Mouse (Mus musculus) layer of hippocampus, adult 2 months (tissue): Measurements from ENCODE around the gene Fads2. TPM values are rescaled to one million over a fixed set of nuclear protein-coding genes. Genes with fewer than 3 reads are reported as not detected.

Experiments
- DNase-seq, 2 experiments: peaks; one replicate each; pipeline ENCODE4 v3.0.0; 2022; ENCODE audit warnings: low spot score in 2 of 2
- H3K27ac ChIP-seq: fragments of 200-600 bp; 2 replicates; pipeline ENCODE4 v1.8.1; 2022
- H3K4me3 ChIP-seq: fragments of 200-600 bp; 2 replicates; pipeline ENCODE4 v1.8.1; 2022; ENCODE audit warnings: mild to moderate bottlenecking
- CTCF ChIP-seq: fragments of 200-600 bp; conservative IDR thresholded peaks from 2 replicates; pipeline ENCODE4 v1.8.1; 2022; ENCODE audit warnings: antibody characterized with exemption, mild to moderate bottlenecking, moderate library complexity
- total RNA-seq, 2 experiments: library from RNA; stranded (reverse); gene quantifications; 2 replicates each; pipeline ENCODE4 v1.2.3; 2021

Fads2 gene
- total RNA-seq, 2 experiments from 2014 or later = 147 to 152 TPM

DNA sequence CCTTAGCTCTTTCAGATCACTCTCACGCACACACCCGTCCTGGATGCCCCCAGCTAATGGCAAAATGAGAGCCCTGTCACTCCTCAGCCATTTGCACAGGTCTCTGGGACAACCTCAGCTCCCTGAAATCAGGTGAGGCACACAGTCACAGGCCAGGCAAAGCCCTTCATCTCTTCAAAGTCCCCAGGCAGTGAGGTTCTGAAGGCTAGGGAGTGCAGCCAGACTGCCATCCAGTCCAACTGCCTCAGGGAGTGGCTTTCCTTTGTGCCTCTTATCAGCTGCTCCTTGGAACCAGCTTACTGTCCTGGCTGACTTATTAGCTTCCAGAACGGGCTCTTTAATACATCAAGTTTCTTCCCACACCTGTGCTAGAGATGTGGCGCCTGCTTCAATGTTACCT, 6.9 kb downstream of the Fads2 start:
- Histone ChIP-seq H3K4me3 (no peak overlapping the region), H3K27ac (no peak overlapping the region)
- no peak for DNase-seq
- TF ChIP-seq CTCF = no peak

DNA sequence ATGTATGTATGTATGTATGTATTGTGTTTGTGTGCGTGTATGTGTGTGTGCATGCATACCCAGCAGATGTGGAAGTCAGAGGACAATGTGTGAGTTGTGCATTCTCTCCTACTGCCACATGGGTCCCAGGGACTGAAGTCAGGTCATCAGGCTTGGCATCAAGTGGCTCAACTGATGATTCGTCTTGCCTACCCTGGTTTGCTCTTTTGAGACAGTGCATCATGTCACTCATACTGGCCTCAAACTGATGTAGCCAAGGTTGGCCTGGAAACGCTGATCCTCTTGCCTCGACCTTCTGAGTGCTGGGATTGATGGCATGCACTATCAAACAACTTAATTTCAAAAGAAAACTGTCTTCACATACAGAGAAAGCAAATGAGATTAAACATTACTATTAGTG, 7.7 kb downstream of the Fads2 start:
- Histone ChIP-seq H3K4me3 (no peak overlapping the region), H3K27ac (no peak overlapping the region)
- no peak for DNase-seq
- no peak for TF ChIP-seq CTCF

DNA sequence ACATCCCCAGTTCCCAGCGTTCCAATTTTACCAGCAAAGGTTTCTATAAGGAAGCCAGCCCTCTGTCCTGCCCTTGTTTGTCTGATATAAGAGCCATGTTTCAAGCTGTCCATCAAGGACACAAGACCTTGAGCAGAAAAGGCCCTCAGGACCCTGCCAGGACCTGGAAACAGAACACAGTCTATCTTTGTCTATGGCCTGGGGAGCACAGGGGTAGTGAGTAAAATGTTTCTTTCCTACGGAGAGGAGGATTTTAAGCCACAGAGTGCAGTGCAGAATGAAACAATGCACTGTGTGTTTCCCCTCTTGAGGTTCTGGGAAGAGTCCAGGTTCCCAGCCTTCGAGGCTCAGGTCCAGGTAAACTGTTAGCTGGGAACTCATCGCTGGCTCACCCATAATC, 14.6 kb downstream of the Fads2 start:
- Histone ChIP-seq H3K27ac (peak overlapping the region; percentile 57), H3K4me3 (no peak overlapping the region)
- no peak for DNase-seq
- TF ChIP-seq CTCF = no peak

DNA sequence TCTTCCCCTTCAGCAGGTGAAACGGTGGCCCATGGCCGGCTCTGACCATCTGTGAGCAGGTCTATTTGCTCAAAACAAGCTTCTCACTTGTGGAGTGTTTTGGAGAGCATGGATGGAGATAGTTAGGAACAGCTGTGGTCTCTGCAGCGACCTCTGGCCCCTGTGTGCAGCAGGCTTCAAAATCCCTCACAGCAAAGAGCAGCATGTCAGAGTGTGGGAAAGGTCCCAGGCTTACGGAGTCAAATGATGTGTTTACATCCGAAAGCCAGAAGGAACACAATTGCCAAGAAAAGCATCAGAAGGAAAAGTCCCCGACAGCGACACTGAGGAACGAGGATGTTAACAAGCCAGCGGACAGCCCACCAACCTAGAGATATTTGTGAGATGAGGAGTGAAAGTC, 16.1 kb downstream of the Fads2 start:
- no peak for DNase-seq
- no peak for TF ChIP-seq CTCF

DNA sequence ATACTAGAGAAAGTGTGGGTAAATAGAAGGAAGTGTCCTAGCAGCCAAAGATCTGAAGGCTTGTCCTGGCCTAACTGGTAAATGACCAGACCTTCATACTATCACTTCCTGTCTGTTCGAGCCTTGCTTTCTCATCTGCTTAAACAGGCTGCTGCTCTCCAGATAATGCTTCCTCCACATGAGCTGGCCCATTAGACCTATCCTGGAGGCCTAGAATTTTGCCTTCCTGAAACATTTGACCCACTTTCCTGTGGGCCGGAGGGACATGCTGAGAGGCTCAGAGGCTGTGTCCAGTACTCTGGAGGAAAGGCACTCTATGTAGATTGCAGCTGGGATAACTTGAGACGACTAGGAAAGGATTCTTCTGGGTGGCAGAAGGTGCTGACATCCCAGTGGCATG, 19.4 kb downstream of the Fads2 start:
- Histone ChIP-seq H3K4me3 (no peak overlapping the region), H3K27ac (no peak overlapping the region)
- no peak for TF ChIP-seq CTCF
- DNase-seq = no peak

More for the DNA sequence above, 16.1 kb downstream of the Fads2 start:
- peak overlapping the region; percentile 57; the same call in 1 of the 2 replicates for H3K27ac ChIP-seq
- H3K4me3 ChIP-seq = no peak overlapping the region

DNA sequence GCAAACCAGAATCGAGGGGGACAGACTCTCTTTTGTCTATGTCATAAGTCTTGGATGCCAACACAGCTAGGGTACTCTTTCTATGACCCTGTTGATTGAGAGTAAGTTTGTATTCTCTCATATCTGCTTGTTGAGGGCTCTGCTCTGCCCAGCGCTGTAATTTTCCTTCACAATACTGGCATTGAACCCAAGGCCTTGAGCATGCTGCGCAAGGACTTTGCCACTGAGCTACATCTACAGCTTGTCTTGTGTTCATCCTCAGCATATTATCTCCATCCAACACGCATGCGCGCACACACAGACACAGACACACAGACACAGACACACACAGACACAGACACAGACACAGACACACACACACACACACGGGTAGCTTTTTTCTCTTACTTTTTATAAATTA, 21.2 kb downstream of the Fads2 start:
- DNase-seq = no peak
- no peak for TF ChIP-seq CTCF
- H3K4me3 ChIP-seq = no peak overlapping the region
- no peak overlapping the region for H3K27ac ChIP-seq

DNA sequence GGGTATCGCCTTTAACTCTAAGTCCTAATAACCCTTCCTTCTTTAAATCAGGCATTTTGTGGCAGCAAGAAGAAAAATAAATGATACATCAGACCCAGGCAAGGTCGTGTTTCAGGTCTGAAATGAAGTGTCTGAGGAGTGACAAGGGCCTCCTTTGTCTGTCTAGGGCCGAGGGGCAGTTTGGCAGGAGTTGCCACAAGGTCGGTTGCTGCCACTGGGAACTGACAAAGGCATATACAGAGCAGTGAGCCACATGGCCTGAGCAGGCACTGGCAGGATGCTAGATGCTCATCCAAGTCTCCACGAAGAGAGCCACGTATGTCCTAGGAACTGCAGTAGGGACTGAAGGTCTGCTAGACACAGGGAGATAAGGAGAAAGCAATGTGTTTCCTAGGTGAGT, 23.2 kb downstream of the Fads2 start:
- Histone ChIP-seq H3K27ac (no peak overlapping the region), H3K4me3 (no peak overlapping the region)
- no peak for TF ChIP-seq CTCF
- DNase-seq = no peak

DNA sequence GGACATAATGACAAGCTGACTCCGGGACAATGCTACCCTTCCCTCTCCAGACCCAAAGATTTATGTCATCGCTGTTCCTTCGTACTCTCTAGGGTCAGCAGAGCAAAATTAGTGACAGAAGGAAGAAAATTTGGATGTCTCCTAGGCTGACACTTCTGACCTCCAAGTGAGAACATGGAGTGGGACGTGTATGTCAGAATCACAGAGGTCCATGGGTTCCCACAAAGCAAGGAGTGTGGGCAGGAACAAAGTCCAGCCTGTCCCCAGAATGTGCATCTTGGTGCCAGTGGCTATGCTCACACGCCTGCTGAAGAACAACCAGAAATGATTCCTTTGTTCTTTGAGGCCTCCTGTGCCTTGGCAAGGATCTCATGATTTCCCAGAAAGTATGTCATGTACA, 28.4 kb downstream of the Fads2 start:
- no peak for DNase-seq
- H3K27ac ChIP-seq = peak overlapping the region; percentile 28; the same call in 1 of the 2 replicates
- no peak for TF ChIP-seq CTCF
- H3K4me3 ChIP-seq = no peak overlapping the region

DNA sequence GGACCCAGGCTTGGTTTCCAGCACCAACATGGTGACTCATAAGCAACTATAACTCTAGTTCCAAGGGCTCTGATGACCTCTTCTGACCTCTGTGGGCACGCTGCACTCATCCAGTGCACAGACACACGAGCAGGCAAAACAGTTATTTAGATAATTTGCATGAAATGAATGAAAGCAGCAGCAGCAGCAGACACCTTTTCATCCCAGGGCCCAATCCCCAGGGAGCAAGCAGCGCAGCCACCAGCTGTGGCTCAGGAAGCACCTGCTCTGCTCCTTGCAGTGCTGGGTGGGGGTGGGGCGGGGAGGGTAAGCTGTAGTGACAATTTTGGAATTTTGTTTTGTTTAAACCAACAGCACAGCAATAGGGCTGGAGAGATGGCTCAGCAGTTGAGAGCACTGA, 29.7 kb downstream of the Fads2 start:
- DNase-seq = no peak
- no peak for TF ChIP-seq CTCF
- H3K27ac ChIP-seq = peak overlapping the region; percentile 69
- no peak overlapping the region for H3K4me3 ChIP-seq

DNA sequence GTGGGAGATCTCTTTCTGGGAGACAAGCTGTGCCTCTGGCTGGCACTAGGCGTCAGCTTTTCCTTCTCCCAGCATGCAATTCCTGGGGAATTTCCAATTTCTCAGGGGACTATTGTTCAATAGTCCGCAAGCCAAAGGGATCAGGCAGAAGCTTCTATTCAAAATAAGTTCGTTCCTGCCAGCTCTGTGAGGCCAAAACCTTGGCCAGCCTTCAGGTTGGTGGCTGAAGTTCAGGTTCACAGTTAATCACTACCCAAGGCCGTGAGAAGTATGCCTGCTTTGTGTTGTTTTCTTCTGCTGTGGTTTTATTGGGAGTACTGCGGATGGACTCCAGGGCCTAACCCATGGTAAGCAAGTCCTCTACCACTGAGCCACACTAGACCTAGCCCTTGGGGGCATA, 30.4 kb downstream of the Fads2 start:
- Histone ChIP-seq H3K27ac (peak overlapping the region; percentile 69), H3K4me3 (no peak overlapping the region)
- TF ChIP-seq CTCF = peak; percentile 72
- peak; percentile 53 to 84 for DNase-seq

DNA sequence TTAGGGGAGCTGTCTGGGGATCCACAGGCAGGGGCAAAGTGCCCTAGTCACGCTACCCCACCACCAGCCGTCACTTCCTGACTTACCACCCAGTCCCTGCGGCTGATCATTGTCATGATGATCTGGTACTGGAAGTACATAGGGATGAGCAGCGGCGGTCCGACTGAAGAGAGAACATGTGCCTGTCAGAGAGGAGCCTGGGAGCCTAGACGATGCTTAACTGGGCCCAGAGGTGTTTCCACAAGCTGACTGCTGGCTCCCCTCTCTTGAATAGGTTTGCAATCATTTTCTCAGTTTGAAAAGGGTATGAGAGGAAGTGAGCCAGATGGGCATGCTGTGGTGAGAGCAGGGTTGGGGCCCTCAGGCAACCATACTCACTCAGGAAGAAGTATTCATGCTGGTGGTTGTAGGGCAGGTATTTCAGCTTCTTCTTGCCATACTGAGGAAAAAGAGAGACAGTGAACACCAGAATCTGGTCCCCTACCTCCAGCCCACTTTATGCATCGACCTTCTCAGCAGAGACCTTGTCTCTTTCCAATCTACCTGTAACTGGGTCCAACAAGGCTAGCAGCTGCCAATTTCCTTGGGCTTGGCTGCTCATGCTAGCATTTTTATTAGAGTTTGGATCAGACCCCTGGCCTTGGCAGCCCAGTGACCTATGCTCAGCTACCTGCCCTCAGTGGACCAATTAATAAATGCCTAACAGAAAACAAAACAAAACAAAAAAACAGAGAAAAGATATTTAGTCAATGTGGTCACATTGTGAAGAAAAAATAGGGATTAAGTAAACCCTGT, 31.2 kb downstream of the Fads2 start:
- Histone ChIP-seq H3K4me3 (no peak overlapping the region), H3K27ac (peak overlapping the region; percentile 69)
- DNase-seq = no peak
- no peak for TF ChIP-seq CTCF

DNA sequence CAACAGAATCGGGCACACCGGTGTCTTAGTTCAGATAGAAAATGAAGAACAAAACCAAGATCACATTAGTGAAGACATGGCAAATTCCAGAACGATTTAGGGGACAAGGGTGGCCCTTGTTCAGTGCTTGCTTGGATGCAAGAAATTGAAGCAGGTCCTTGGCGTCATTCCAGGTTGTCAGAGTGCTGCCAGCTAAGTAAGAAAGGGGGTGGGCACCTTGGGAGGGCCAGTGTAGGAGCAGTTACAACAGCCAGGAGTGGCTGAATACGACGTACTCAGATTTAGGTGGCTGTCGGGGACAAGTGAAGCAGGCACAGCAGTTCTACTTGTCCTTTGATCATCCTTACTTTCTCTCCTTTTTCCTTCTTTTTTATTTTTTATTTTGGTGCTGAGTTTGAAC, 33.8 kb downstream of the Fads2 start:
- no peak overlapping the region for H3K4me3 ChIP-seq
- peak in 1 of 2 experiments; percentile 30 for DNase-seq
- TF ChIP-seq CTCF = no peak
- peak overlapping the region; percentile 53 for H3K27ac ChIP-seq

DNA sequence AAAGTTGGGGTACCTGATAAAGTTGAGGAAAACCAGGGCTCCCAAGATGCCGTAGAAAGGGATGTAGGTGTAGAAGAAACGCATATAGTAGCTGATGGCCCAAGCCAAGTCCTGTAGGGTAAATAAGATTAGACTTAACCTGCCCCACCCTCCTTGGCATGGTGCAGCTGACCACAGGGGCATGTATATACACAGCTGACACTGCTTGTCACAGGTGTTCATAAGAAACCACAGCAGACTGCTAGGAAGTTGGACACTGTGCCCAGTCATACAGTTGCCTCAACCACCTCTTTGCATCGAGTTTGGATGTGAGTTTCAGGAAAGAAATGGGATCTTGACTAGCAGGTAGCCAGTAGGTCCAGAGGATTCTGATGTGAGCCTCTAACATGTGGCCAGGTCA, 35.0 kb downstream of the Fads2 start:
- no peak for TF ChIP-seq CTCF
- H3K4me3 ChIP-seq = no peak overlapping the region

DNA sequence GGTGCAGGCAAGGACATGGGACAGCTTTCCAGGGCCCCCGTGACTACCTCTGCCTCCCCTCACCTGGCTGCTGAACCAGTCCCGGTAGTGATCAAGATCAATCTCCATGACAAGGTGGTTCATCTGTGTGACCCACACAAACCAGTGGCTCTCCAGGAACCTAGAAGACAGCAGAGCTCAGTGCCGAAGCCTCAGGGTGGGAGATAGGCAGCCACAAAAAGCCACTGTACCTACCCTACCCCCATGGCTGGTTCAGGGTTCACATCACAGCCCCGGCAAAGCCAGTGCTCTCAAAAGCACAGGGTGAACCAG, 35.4 kb downstream of the Fads2 start:
- Histone ChIP-seq H3K4me3 (no peak overlapping the region), H3K27ac (no peak overlapping the region)
- DNase-seq = no peak
- no peak for TF ChIP-seq CTCF

More for the DNA sequence above, 35.0 kb downstream of the Fads2 start:
- no peak overlapping the region for H3K27ac ChIP-seq
- no peak for DNase-seq
